Mouse (Mus musculus) right cerebral cortex, adult 18-20 months (tissue): ENCODE data around the gene Zp3.

Source experiments
- DNase-seq: peaks from one replicate; pipeline ENCODE4 v3.0.0; 2022; ENCODE audit warnings: mixed read lengths

Zp3 gene

GRCm38 (mm10) chr5:135979904-135980303 lies at the start of gene Zp3:
Zp3 (plus strand) TSS chr5:135980099.
- DNase-seq, result no peak

GRCm38 (mm10) chr5:135931526-135931925 lies 48.4 kb upstream of the Zp3 start:
- peak; percentile 72 for DNase-seq

- no peak for DNase-seq
Measured at GRCm38 (mm10) chr5:135932359-135932758, 47.5 kb upstream of the Zp3 start.

GRCm38 (mm10) chr5:135933222-135933899 lies 46.5 kb upstream of the Zp3 start:
- DNase-seq, result no peak

GRCm38 (mm10) chr5:135933900-135934441 lies 45.9 kb upstream of the Zp3 start:
- DNase-seq, result peak; percentile 75

- peak; percentile 97 for DNase-seq
Measured at GRCm38 (mm10) chr5:135934481-135935175, 45.3 kb upstream of the Zp3 start, which contains the start of gene Ywhag. Ywhag (minus strand) TSS chr5:135934616.

GRCm38 (mm10) chr5:135935176-135935523 lies 44.7 kb upstream of the Zp3 start:
- DNase-seq, result no peak

GRCm38 (mm10) chr5:135935641-135936190 lies 44.2 kb upstream of the Zp3 start:
- DNase-seq, result no peak

GRCm38 (mm10) chr5:135940587-135940986 lies 39.3 kb upstream of the Zp3 start:
- DNase-seq, result no peak

- DNase-seq, result no peak
Measured at GRCm38 (mm10) chr5:135942710-135943109, 37.2 kb upstream of the Zp3 start.

- no peak for DNase-seq
Measured at GRCm38 (mm10) chr5:135945916-135946408, 33.9 kb upstream of the Zp3 start.

GRCm38 (mm10) chr5:135946621-135947020 lies 33.3 kb upstream of the Zp3 start:
- DNase-seq, result no peak

GRCm38 (mm10) chr5:135950710-135951412 lies 29.0 kb upstream of the Zp3 start:
- DNase-seq, result peak; percentile 39

- DNase-seq, result no peak
Measured at GRCm38 (mm10) chr5:135951660-135952059, 28.2 kb upstream of the Zp3 start.

GRCm38 (mm10) chr5:135952830-135953229 lies 27.1 kb upstream of the Zp3 start:
- no peak for DNase-seq

GRCm38 (mm10) chr5:135956300-135957206 lies 23.3 kb upstream of the Zp3 start:
- no peak for DNase-seq

- peak; percentile 97 for DNase-seq
Measured at GRCm38 (mm10) chr5:135957207-135957974, 22.5 kb upstream of the Zp3 start.

- DNase-seq, result no peak
Measured at GRCm38 (mm10) chr5:135958367-135958766, 21.5 kb upstream of the Zp3 start.

- DNase-seq, result no peak
Measured at GRCm38 (mm10) chr5:135959911-135960310, 20.0 kb upstream of the Zp3 start.

- DNase-seq, result no peak
Measured at GRCm38 (mm10) chr5:135960909-135961635, 18.8 kb upstream of the Zp3 start.
